Mouse (Mus musculus): ENCODE measurements at regions not wholly inside any gene's neighbourhood (a gene's known extent, or its start where the extent isn't known, plus 50 kb on each side); places are given as distances from the start of the nearest gene placed in this dataset.

DNA sequence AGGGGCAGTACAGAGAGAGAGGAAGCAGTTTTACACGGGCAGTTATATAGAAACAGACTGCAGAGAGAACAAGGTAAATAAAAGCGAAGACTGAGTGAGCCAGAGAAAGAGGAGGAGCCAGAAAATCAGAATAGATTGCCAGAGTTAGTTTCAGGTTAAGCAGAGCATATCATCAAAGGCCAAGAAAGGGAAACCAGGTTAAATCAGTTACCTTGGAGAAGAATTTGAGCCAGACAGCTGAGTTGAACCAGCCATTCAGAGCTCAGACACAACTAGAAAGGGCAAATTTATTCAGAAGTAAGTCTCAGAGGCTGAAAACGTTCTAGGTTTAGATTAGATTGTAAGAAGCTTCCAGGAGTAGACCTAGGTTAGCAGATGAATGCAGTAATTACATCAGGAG lies 858.6 kb downstream of the Adgrl3 start:
- DNase-seq, result no peak

DNA sequence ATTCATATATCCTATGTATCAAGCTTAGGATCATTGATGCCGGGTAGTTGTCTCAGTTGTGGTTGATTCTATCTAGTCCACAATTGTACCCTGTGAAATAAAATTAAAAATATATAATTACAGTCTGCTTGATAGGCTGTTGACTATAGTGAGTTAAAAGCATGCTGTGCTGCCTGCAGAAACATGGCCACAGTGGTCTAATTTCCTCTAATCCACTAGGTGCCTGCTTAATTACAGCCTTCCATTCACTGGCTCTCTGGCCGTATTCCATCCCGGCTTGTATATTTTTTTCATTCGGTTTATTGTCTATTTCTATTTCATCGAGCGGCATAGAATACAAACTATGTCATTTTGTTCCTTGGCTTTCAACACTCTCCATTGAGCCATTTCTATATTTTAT lies 873.4 kb downstream of the Adgrl3 start:
- DNase-seq, result no peak

- no peak for DNase-seq
Measured at GRCm38 (mm10) chr5:81909368-81909767, 889.4 kb downstream of the Adgrl3 start.

- DNase-seq, result no peak
Measured at GRCm38 (mm10) chr5:81909964-81910363, 890.0 kb downstream of the Adgrl3 start.

GRCm38 (mm10) chr5:81916667-81917066 lies 896.7 kb downstream of the Adgrl3 start:
- no peak for DNase-seq

DNA sequence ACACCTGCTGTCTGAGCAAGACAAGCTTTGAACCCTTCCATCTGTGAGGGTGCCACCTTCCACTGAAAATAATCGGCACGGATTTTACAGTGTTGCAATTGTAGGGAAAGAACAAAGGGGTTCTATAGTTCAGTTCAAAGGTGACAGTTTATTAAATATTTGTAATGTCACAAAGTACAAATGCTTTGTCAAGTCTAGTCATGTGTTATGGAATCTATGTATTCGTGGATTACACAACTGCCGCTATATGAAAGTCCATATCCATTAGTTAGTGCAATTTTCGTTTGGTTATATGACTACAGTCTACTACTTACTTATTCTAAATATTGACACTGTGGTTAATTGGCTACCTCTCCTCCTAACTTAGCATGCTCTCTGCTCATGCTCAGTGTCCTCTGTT lies 920.9 kb downstream of the Adgrl3 start:
- DNase-seq, result no peak

DNA sequence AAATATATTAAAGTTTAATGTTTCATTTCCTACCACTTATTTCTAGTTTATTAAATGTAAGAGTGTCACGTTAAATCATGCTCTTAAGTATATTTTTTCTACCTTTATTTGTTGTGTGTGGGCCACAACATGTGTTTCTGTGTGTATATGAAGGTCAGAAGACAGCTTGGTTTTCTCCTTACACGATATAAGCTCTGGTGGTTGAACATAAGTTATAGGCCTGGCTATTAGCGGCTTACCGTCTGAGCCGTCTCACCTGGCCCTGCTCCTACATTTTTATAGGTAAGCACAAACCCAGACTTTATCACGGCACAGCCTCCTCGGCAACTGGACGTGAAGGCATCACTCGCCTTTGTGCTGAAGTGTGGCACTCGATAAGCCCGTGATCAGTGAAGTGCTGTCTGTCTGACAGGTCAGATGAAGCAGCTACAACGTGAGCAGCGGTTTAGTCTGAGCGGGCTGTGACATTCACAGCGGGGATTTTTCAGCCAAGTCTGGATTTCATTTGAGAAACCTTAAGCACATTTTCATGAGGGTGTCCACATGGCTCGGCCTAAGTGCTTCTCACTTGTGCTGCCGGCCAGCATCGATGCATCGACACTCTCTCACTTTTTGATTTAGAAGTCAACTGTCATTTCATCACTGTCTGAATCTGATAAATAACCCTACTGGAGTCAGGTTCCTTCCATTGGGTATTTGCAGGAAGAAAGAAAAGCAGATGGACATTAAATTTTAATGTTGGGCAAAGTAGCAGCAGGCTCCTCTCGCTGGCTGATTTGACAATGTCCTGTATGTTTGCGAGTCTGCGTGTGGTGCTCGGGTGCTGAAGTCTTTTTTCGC lies 950.0 kb downstream of the Adgrl3 start:
- DNase-seq, result no peak

GRCm38 (mm10) chr5:81970525-81971011 lies 950.6 kb downstream of the Adgrl3 start:
- DNase-seq, result no peak

GRCm38 (mm10) chr5:81976515-81976914 lies 956.6 kb downstream of the Adgrl3 start:
- no peak for DNase-seq

DNA sequence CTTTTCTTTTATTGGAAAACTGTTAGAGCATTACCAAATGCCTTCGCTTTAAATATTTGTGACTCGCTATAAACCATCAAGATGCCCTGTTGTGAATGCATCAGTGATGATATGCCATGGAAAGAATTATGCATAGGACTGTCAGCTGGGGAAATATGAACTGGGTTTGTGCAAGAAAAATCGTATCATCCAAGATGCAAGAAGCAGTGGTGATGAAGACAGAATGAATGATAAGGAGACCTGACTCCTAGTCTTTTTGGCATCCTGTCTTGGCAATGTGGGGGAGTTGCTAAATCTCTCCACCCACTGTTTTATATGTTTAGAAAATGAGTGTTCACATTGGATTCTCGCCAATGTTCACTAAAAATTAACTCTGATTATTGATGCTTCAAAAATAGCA lies 963.4 kb downstream of the Adgrl3 start:
- no peak for DNase-seq

DNA sequence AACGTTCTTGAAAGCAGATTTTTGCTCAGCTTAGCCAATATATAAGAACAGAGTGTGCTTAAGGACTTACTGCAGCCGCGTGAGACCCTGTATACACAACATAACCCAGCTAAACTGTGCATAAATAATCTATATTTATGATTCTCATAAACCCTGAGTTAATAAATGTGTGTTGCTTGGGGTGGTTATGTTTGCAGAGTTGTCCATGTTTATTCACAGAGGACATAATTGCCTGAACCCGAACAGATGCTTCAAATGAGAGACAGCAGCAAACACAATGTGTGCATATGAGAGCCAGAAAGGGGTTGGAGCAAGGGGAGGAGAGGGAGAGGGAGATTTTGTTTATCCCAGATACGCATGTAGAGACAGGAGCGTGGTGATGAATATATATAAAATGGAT lies 968.1 kb downstream of the Adgrl3 start:
- no peak for DNase-seq

DNA sequence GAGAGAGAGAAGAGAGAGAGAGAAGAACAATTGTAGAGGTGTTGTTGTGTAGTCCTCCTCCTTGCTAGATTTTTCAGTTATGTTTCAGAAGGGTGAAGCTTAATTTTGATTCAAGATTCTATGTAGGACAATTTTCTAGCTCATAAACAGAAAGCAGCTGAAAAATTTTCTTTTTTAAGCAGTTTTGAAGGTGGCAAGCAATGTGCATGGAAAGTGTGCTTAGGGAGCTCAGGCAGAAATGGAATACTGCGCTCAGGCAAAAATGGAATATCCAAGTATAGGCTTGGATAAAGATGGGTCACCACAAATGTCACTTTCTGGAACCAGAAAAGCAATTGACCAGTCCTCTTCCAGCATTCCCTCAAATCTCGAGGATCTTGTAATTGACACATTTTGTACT lies 988.0 kb downstream of the Adgrl3 start:
- DNase-seq, result no peak

DNA sequence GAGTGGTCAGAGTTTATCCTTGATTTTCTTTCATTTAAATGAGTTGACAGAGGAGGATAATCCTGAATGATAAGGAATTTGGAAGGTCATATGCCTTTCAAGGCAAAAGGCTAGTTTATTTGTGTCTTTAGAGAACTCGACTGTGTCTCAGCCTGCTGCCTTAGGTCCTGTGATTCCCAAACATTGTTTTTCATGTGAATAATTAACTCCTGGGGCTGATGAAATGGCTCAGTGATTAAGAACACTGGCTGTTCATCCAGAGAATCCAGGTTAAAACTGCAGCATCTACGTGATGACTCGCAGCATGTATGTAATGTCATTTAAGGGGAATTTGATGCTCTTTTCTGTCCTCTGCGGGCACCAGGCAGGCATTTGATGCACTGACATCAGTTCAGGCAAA lies 1004.2 kb downstream of the Adgrl3 start:
- DNase-seq, result no peak

GRCm38 (mm10) chr5:82034776-82035175 lies 1014.8 kb downstream of the Adgrl3 start:
- DNase-seq, result no peak

GRCm38 (mm10) chr5:82046106-82046505 lies 1026.2 kb downstream of the Adgrl3 start:
- no peak for DNase-seq

GRCm38 (mm10) chr5:82059108-82059838 lies 1039.3 kb downstream of the Adgrl3 start:
- no peak for DNase-seq

DNA sequence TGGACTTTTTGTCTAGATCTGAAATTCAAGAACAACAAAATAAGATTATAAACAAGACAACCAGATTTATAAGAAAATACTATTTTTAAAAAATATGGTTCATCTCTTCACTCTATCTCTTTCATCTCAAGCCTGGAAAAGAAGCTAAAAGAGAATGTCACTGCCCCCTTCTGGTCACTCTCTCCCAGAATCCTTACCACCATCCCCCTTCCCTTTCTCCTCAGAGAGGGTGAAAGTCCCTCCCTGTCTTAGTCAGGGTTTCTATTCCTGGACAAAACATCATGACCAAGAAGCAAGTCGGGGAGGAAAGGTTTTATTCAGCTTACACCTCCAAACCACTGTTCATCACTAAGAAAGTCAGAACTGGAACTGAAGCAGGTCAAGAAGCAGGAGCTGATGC lies 1040.7 kb downstream of the Adgrl3 start:
- no peak for DNase-seq

DNA sequence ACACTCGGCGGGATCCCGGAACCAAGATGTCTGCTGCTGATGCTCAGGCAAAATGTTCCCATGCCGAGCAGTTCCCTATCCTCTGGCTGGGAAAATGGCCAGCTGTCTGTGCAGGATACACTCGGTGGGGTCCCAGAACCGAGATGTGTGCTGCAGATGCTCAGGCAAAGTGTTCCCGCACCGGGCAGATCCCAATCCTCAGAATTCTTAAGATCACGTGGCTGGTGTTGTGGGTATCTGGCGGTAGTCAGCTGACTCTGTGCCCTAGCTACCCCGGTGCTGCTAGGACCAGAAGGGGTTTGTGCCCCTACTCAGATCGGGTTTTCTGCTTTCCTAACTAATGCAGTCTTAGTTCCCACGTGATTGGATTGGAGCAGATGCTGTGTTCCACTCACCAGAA lies 1049.3 kb downstream of the Adgrl3 start:
- peak; percentile 5 for DNase-seq

DNA sequence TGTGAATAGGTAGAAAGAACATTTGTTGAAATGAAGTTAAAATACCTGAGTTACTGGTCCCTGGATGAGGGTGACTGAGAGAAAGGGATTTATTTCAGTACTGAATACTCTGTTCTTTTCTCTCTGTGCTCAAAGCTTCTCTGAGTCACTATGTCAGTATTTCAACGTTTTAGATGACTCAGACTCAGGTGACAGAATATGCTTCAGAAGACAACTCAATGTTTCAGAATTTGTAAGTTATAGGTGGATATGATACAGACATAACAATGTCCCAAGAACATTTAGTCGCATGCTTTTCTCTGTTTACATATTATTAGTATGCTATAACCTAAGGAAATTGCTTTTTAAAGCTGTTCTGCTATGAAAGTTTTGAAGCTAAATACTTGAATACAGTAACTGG lies 1069.5 kb downstream of the Adgrl3 start:
- no peak for DNase-seq

- no peak for DNase-seq
Measured at GRCm38 (mm10) chr5:82103056-82103807, 1083.3 kb downstream of the Adgrl3 start.

DNA sequence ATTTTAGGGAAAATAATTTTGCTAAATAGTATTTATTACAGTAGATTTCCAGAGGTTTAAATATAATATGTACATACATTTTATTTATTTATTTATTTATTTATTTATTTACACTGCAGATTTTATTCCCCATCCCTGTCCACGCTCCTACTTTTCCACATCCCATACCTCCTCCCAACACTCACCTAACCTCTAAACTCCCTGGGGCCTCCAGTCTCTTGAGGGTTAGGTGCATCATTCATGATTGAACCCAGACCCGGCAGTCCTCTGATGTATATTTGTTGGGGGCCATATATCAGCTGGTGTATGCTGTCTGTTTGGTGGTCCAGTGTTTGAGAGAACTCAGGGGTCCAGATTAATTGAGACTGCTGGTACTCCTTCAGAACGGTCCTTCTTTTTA lies 1083.9 kb downstream of the Adgrl3 start:
- no peak for DNase-seq

DNA sequence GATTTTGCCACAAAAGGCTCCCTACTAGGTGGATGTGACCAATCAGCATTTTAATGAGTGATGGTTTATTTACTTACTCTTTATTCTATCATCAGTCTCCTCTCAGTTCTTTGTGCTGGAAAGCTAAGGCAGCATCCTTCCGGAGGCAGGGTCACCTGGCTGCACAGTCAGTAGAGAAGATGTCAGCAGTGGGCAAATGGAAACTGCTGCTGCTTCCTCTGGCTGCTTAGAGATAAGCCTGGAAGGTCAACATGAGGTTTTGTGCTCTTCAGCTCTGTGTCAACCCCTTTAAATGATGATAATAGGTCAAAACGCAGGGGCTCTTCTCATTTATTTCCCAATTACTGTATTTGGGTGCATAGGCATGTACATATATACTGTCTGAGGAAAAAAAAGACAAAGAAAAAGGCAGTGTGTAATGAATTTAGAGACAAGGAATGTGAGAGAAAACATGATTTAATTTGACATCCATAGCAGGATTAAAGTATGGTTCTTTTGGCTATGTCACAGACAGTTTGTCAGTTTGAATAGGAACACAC lies 1106.1 kb downstream of the Adgrl3 start:
- no peak for DNase-seq

- no peak for DNase-seq
Measured at GRCm38 (mm10) chr5:82142063-82142462, 1122.1 kb downstream of the Adgrl3 start.

Measured in layer of hippocampus, adult 9-11 months (tissue).